Mouse (Mus musculus): ENCODE results near the gene Rpn1. TPM values are rescaled to one million over a fixed set of nuclear protein-coding genes. Genes with fewer than 3 reads are reported as not detected.

Rpn1 gene
- polyA plus RNA-seq, 1 experiment from 2014 or later: 112 TPM

DNA sequence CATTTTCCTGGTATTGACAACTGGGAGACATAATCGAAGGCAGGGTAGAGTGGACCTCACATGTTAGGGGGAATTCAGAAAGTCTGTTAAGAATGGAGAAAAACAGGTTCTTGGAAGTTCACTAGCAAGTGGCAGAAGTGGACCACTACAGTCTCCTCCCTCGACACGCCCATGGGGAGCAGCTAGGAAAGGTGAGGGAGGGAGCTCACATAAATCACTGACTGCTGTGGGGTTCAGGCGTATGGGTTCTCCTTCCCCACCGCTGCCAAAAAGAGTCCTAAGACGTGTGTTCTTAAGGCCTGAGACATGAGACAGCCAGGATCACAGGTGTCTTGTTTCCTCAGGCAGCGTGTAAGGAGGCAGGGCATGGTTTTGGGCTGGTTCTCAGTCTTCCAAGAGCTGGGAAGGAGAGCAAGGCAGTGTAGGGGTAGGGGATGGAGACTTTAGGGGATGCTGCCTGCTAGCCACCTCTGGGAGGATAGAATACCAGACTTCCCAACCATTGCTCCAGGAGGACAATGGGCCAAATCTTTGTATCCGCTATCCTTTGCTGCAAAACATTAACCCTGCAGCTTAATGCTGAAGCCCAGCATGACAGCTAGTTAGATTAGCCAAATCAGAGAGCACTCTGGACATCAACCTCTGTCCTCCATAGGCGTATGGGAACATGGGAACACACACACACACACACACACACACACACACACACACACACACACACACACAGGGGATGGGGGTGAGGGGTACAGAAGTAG, 30.0 kb upstream of the Rpn1 start:
- ATAC-seq (peak; percentile 47), DNase-seq (no peak)
- H3K4me2 ChIP-seq (ENCODE audit: low read depth, low read length): no peak overlapping the region
- H3K9ac ChIP-seq (replicated peaks): no peak overlapping the region
- no peaks in the 10 kb centered on the region for H3K9me3 ChIP-seq (ENCODE audit: low read length)
- peak overlapping the region; percentile 64 for H3K27ac ChIP-seq (ENCODE audit: low read depth)
- H3K27me3 ChIP-seq (ENCODE audit: insufficient read depth, low read length): no peaks in the 10 kb centered on the region
- 60% methylated on average over 9 of the region's 9 CpGs for WGBS (ENCODE audit: insufficient replicate concordance)
- TF ChIP-seq CTCF (IDR thresholded peaks at IDR 0.05; ENCODE audit: low read depth) (no peak), EP300 (IDR thresholded peaks at IDR 0.05; ENCODE audit: low read depth) (no peak)
- no peak overlapping the region for H3K4me3 ChIP-seq (ENCODE audit: low read depth, low read length)
- no peaks in the 10 kb centered on the region for H3K36me3 ChIP-seq (replicated peaks; ENCODE audit: insufficient read depth, low read length)
- peaks cover 48% of the 10 kb centered on the region for H3K4me1 ChIP-seq (ENCODE audit: insufficient read depth)

DNA sequence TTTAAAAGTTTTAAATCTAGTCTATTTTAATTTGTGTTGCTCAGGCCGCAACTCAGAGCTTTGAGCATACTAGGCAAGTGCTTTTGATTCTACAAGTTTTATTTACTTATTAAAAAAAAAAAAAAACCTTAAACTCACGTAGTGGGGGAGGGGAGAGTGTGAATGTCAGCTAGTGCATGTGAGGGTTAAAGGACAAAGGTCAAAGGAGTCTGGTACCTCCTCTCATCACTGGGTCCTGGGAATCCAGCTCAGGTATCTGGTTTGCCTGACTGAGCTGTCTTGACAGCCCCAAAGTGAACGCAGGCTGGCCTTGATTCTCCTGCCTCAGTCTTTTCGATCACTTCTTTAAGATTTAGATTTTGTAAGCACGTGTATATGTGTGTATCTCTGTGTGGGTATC, 28.6 kb upstream of the Rpn1 start:
- Histone ChIP-seq H3K4me3 (ENCODE audit: low read depth, low read length) (no peak overlapping the region), H3K9me3 (ENCODE audit: low read length) (no peaks in the 10 kb centered on the region), H3K27me3 (ENCODE audit: insufficient read depth, low read length) (no peaks in the 10 kb centered on the region), H3K9ac (replicated peaks) (no peak overlapping the region), H3K27ac (ENCODE audit: low read depth) (peak overlapping the region; percentile 55), H3K36me3 (replicated peaks; ENCODE audit: insufficient read depth, low read length) (no peaks in the 10 kb centered on the region), H3K4me2 (ENCODE audit: low read depth, low read length) (no peak overlapping the region), H3K4me1 (ENCODE audit: insufficient read depth) (peaks cover 40% of the 10 kb centered on the region)
- no peak for DNase-seq
- no peak for ATAC-seq
- no peak for TF ChIP-seq EP300 (IDR thresholded peaks at IDR 0.05; ENCODE audit: low read depth)
- TF ChIP-seq CTCF (IDR thresholded peaks at IDR 0.05; ENCODE audit: low read depth): no peak
- 52% methylated on average over 5 of the region's 5 CpGs for WGBS (ENCODE audit: insufficient replicate concordance)

DNA sequence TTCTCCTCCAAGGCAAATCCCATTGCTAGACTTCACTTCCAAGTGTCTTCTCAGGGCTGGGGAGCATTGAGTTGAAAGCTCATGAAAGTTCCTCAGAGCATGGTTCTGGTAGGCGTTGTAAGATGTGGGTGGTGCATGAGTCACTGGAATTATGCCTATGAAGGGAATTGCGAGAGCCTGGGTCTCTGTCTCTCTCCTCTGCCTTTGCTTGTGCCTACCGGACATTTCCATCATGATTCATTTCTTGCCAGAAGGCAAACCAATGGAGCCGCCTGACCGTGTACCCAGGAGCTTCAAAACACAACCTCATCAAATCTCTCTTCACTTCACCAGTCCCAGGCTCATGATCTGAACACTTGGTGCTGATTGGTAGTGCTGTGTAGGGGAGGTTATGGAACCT, 27.4 kb upstream of the Rpn1 start:
- no peak overlapping the region for H3K4me3 ChIP-seq (ENCODE audit: low read depth, low read length)
- ATAC-seq (no peak), DNase-seq (no peak)
- H3K27ac ChIP-seq (ENCODE audit: low read depth): peak overlapping the region; percentile 55; the same call in 1 of the 2 replicates
- no peak overlapping the region for H3K4me2 ChIP-seq (ENCODE audit: low read depth, low read length)
- no peaks in the 10 kb centered on the region for H3K36me3 ChIP-seq (replicated peaks; ENCODE audit: insufficient read depth, low read length)
- TF ChIP-seq EP300 (IDR thresholded peaks at IDR 0.05; ENCODE audit: low read depth) (no peak), CTCF (IDR thresholded peaks at IDR 0.05; ENCODE audit: low read depth) (no peak)
- no peaks in the 10 kb centered on the region for H3K27me3 ChIP-seq (ENCODE audit: insufficient read depth, low read length)
- H3K9me3 ChIP-seq (ENCODE audit: low read length): no peaks in the 10 kb centered on the region
- H3K4me1 ChIP-seq (ENCODE audit: insufficient read depth): peaks cover 40% of the 10 kb centered on the region
- 67% methylated on average over 5 of the region's 5 CpGs for WGBS (ENCODE audit: insufficient replicate concordance)
- H3K9ac ChIP-seq (replicated peaks): no peak overlapping the region

DNA sequence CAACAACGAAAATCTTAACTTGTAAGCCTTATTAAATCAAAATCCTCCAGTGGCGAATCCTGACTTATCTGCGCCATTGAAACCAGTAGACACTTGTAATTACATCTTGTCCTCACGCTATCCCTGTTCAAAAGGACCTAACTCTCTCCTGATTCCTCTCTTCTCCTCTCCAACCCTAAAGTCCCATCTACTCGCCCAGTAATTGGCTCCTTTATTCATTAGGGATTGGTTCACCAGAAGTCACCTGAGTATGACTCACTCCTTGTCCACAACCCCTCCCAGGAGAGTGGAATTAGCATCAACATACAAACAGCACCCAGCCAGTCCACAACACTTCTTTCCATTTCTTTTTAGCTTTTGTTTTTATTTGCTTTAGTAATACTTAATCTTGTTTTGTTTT, 24.4 kb upstream of the Rpn1 start:
- H3K27me3 ChIP-seq (ENCODE audit: insufficient read depth, low read length): no peaks in the 10 kb centered on the region
- ATAC-seq: no peak
- H3K27ac ChIP-seq (ENCODE audit: low read depth): peak overlapping the region; percentile 9
- H3K9ac ChIP-seq (replicated peaks): no peak overlapping the region
- no peaks in the 10 kb centered on the region for H3K36me3 ChIP-seq (replicated peaks; ENCODE audit: insufficient read depth, low read length)
- DNase-seq: no peak
- 82% methylated on average over 5 of the region's 5 CpGs for WGBS (ENCODE audit: insufficient replicate concordance)
- peaks cover 38% of the 10 kb centered on the region for H3K4me1 ChIP-seq (ENCODE audit: insufficient read depth)
- H3K4me2 ChIP-seq (ENCODE audit: low read depth, low read length): no peak overlapping the region
- no peaks in the 10 kb centered on the region for H3K9me3 ChIP-seq (ENCODE audit: low read length)
- TF ChIP-seq CTCF (IDR thresholded peaks at IDR 0.05; ENCODE audit: low read depth) (no peak), EP300 (IDR thresholded peaks at IDR 0.05; ENCODE audit: low read depth) (no peak)
- no peak overlapping the region for H3K4me3 ChIP-seq (ENCODE audit: low read depth, low read length)

DNA sequence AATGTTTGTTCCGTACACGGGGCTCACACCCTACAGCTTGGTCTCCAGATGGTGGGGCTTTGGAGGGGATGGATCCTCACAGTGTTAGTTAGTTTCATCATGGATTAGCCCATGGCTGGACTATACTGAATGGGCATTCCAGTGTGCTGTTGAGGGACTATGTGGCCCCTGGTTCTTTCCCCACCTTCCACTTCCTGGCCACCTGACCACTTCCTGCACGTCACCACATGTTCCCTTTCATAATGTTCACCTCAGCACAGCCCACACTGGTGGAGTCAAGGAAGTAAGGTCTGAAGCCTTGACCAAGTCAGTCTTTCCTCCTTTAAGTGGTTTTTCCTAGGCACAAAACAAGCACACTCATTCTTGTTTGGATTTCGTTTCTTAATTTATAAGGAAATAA, 23.7 kb upstream of the Rpn1 start:
- DNase-seq (peak; percentile 51), ATAC-seq (peak; percentile 43)
- no peak overlapping the region for H3K4me3 ChIP-seq (ENCODE audit: low read depth, low read length)
- TF ChIP-seq CTCF (IDR thresholded peaks at IDR 0.05; ENCODE audit: low read depth): no peak
- TF ChIP-seq EP300 (IDR thresholded peaks at IDR 0.05; ENCODE audit: low read depth): peak; percentile 64; the same call in 1 of the 2 replicates
- 38% methylated on average over 4 of the region's 4 CpGs for WGBS (ENCODE audit: insufficient replicate concordance)
- H3K36me3 ChIP-seq (replicated peaks; ENCODE audit: insufficient read depth, low read length): no peaks in the 10 kb centered on the region
- H3K9me3 ChIP-seq (ENCODE audit: low read length): no peaks in the 10 kb centered on the region
- H3K4me1 ChIP-seq (ENCODE audit: insufficient read depth): peaks cover 41% of the 10 kb centered on the region
- peak overlapping the region; percentile 9; the same call in 1 of the 2 replicates for H3K27ac ChIP-seq (ENCODE audit: low read depth)
- no peak overlapping the region for H3K9ac ChIP-seq (replicated peaks)
- H3K27me3 ChIP-seq (ENCODE audit: insufficient read depth, low read length): no peaks in the 10 kb centered on the region
- H3K4me2 ChIP-seq (ENCODE audit: low read depth, low read length): no peak overlapping the region

DNA sequence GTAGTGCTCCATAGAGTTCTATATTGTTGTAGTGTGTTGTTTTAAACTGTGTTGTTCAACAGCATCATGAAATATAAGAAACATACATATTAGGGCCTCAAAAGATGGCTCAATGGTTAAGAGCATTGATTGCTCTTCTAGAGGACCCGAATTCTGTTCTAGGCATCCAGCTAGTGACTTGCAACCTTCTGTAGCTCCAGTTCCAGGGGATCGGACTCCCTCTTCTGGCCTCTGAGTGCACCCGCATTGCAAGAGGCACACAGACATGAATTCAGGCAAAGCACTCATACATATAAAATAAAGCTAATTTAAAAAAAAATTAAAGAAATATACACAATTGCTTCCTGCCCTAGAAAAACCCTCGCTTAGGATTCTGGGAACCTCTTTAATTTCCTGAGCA, 22.9 kb upstream of the Rpn1 start:
- peaks cover 34% of the 10 kb centered on the region for H3K4me1 ChIP-seq (ENCODE audit: insufficient read depth)
- H3K9me3 ChIP-seq (ENCODE audit: low read length): no peaks in the 10 kb centered on the region

More for the DNA sequence above, 22.9 kb upstream of the Rpn1 start:
- no peak overlapping the region for H3K9ac ChIP-seq (replicated peaks)
- no peak overlapping the region for H3K27ac ChIP-seq (ENCODE audit: low read depth)
- ATAC-seq (no peak), DNase-seq (no peak)
- TF ChIP-seq EP300 (IDR thresholded peaks at IDR 0.05; ENCODE audit: low read depth) (no peak), CTCF (IDR thresholded peaks at IDR 0.05; ENCODE audit: low read depth) (no peak)
- no peaks in the 10 kb centered on the region for H3K27me3 ChIP-seq (ENCODE audit: insufficient read depth, low read length)
- no peak overlapping the region for H3K4me3 ChIP-seq (ENCODE audit: low read depth, low read length)
- H3K4me2 ChIP-seq (ENCODE audit: low read depth, low read length): no peak overlapping the region
- WGBS (ENCODE audit: insufficient replicate concordance): 83% methylated on average over 4 of the region's 4 CpGs
- no peaks in the 10 kb centered on the region for H3K36me3 ChIP-seq (replicated peaks; ENCODE audit: insufficient read depth, low read length)
